Mouse (Mus musculus) small intestine, adult 2 months (tissue): Measurements from ENCODE around the gene Cfap43.

Source experiments
- CTCF ChIP-seq: fragments of 200-500 bp; IDR thresholded peaks from 2 replicates; pipeline ENCODE4 v1.5.1; 2012; ENCODE audit warnings: low read depth, mild to moderate bottlenecking, control low read depth, inconsistent platforms, low read length, moderate library complexity, mixed read lengths; ENCODE audit not compliant: insufficient replicate concordance, insufficient read length; ENCODE audit errors: extremely low read depth
- POLR2A ChIP-seq: fragments of 200-500 bp; IDR thresholded peaks from 2 replicates; pipeline ENCODE4 v1.6.1; 2012; ENCODE audit warnings: low read depth, mild to moderate bottlenecking, control low read depth, inconsistent platforms, low read length, moderate library complexity

DNA sequence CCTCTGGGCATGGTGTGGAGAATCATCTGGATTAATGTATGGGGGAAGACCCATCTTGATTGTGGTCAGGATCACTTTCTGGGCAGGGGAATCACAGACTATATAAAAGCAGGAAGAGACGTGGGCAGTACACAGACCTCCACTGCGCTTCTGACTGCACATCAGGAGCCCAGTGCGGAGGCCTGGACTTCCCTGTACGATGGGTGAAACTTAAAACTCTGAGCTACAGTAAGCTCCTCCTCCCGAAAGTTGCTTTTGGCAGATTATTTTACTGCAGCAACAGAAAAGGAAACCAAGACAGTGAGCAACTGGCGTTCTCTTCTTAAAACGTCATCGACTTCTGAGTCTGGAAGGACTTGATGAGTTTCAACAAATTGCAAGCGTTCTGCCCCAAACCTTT, 164.2 kb downstream of the Cfap43 start:
- TF ChIP-seq POLR2A: no peak
- no peak for TF ChIP-seq CTCF
